In the genomic region with DNA sequence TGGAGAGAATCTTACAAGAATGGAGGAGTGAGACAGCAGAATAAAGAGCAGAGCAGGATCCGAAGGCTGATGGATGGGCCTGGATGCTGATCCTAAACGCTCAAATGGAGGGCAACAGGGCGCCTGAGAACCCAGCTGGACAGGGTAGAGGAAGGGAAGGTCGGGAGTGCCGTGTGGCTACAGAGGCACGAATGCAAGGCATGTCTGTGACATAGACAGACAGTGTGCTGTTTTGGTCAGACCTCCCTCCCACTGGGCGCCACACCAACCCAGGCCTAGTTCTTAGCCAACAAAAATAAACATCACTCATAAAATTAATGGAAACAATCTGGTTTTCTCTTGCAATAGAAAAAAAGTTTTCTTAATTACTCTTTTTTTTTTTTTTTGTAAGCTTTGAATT, we compare ENCODE assay signal across 10 mouse cellular contexts.
DNase-seq lines count a peak whose midpoint lies in the region; ATAC-seq and TF ChIP-seq lines count a peak whose summit lies in the region.
"Had no signal": no experiment of that assay in that cellular context is flagged by ENCODE, and none has a peak within 500 bp of the region (broad histone marks: within the 10 kb centered on the region; RNA-seq: fewer than 3 reads in every experiment).

No protein-coding gene starts in this region.

- H3K4me3 ChIP-seq in midbrain, embryonic 11.5 days (ENCODE audit: low read depth, low read length) = no peak overlapping the region
- H3K4me3 ChIP-seq in midbrain, embryonic 10.5 days = no peak overlapping the region
- no peak overlapping the region for H3K4me3 ChIP-seq in kidney, postnatal 0 days (replicated peaks; ENCODE audit: low read depth, low read length)
- H3K4me3 ChIP-seq: embryonic facial prominence, embryonic 13.5 days; heart, embryonic 13.5 days; stomach, embryonic 15.5 days had no signal

- H3K4me1 ChIP-seq in midbrain, embryonic 11.5 days (ENCODE audit: control insufficient read depth, insufficient read depth, low read length) = peaks cover 10% of the 10 kb centered on the region
- peaks cover 18% of the 10 kb centered on the region for H3K4me1 ChIP-seq in midbrain, embryonic 10.5 days
- H3K4me1 ChIP-seq in kidney, postnatal 0 days (replicated peaks; ENCODE audit: insufficient read depth, low read length) = peaks cover 7% of the 10 kb centered on the region
- H3K4me1 ChIP-seq: stomach, embryonic 15.5 days had no signal

- peak; percentile 82 for DNase-seq in midbrain, embryonic 11.5 days (ENCODE audit: low spot score, missing footprints)
- no peak for DNase-seq in midbrain, embryonic 10.5 days (ENCODE audit: low spot score)
- DNase-seq in fibroblast of lung, adult 2 months (ENCODE audit: low read depth) = peak; percentile 76
- DNase-seq in kidney, postnatal 0 days (ENCODE audit: low spot score) = peak; percentile 76
- peak; percentile 54 to 83 for DNase-seq in lung, postnatal 4 days
- DNase-seq in frontal cortex, postnatal 25 days (ENCODE audit: low spot score in 2 of 2) = no peak
- no peak for DNase-seq in cerebellum, postnatal 4 days (ENCODE audit: low spot score in 2 of 2)

- no peak for ATAC-seq in midbrain, embryonic 11.5 days (ENCODE audit: low FRiP score)
- peak; percentile 77; the same call in 1 of the 2 replicates for ATAC-seq in kidney, postnatal 0 days (replicated peaks; ENCODE audit: low FRiP score, low read depth)

- TF ChIP-seq CTCF in kidney, postnatal 0 days (IDR thresholded peaks at IDR 0.05; ENCODE audit: low read depth) = no peak

- H3K9me3 ChIP-seq in midbrain, embryonic 11.5 days (ENCODE audit: control insufficient read depth, low read length) = no peaks in the 10 kb centered on the region
- no peaks in the 10 kb centered on the region for H3K9me3 ChIP-seq in midbrain, embryonic 10.5 days (replicated peaks)
- H3K9me3 ChIP-seq in kidney, postnatal 0 days (replicated peaks; ENCODE audit: low read length) = no peaks in the 10 kb centered on the region
- H3K9me3 ChIP-seq: embryonic facial prominence, embryonic 13.5 days; heart, embryonic 13.5 days; stomach, embryonic 15.5 days had no signal

- no peaks in the 10 kb centered on the region for H3K27me3 ChIP-seq in midbrain, embryonic 11.5 days (ENCODE audit: control insufficient read depth, insufficient read depth, low read length)
- no peaks in the 10 kb centered on the region for H3K27me3 ChIP-seq in midbrain, embryonic 10.5 days (ENCODE audit: low read depth, poor library complexity, severe bottlenecking)
- H3K27me3 ChIP-seq in kidney, postnatal 0 days (ENCODE audit: insufficient read depth, low read length) = no peaks in the 10 kb centered on the region
- H3K27me3 ChIP-seq: embryonic facial prominence, embryonic 13.5 days; heart, embryonic 13.5 days; stomach, embryonic 15.5 days had no signal

- 69% methylated on average over 7 of the region's 7 CpGs for WGBS in midbrain, embryonic 11.5 days
- whole genome bisulfite sequencing in midbrain, embryonic 10.5 days = 56% methylated on average over 7 of the region's 7 CpGs
- 33% methylated on average over 7 of the region's 7 CpGs for WGBS in kidney, postnatal 0 days

- no peaks in the 10 kb centered on the region for H3K36me3 ChIP-seq in midbrain, embryonic 11.5 days (ENCODE audit: control insufficient read depth, insufficient read depth, low read length)
- no peaks in the 10 kb centered on the region for H3K36me3 ChIP-seq in midbrain, embryonic 10.5 days
- H3K36me3 ChIP-seq in kidney, postnatal 0 days (ENCODE audit: insufficient read depth, low read length) = no peaks in the 10 kb centered on the region
- H3K36me3 ChIP-seq: embryonic facial prominence, embryonic 13.5 days; heart, embryonic 13.5 days; stomach, embryonic 15.5 days had no signal

- H3K27ac ChIP-seq in midbrain, embryonic 11.5 days (ENCODE audit: low read depth, low read length) = no peak overlapping the region
- no peak overlapping the region for H3K27ac ChIP-seq in midbrain, embryonic 10.5 days (replicated peaks)
- no peak overlapping the region for H3K27ac ChIP-seq in kidney, postnatal 0 days
- H3K27ac ChIP-seq: embryonic facial prominence, embryonic 13.5 days; heart, embryonic 13.5 days; stomach, embryonic 15.5 days had no signal

- H3K4me2 ChIP-seq in midbrain, embryonic 11.5 days = no peak overlapping the region
- no peak overlapping the region for H3K4me2 ChIP-seq in kidney, postnatal 0 days (ENCODE audit: low read length)
- H3K4me2 ChIP-seq: embryonic facial prominence, embryonic 13.5 days; heart, embryonic 13.5 days; stomach, embryonic 15.5 days had no signal

- H3K9ac ChIP-seq in midbrain, embryonic 11.5 days (ENCODE audit: low read length) = no peak overlapping the region
- H3K9ac ChIP-seq in kidney, postnatal 0 days (ENCODE audit: low read depth, low read length) = no peak overlapping the region
- H3K9ac ChIP-seq: embryonic facial prominence, embryonic 13.5 days; heart, embryonic 13.5 days; stomach, embryonic 15.5 days had no signal

Comparison
In these comparisons a context has a peak if more than half of its experiments do, and no peak if none do; other contexts are left out.
1. DNase-seq: peak in midbrain, embryonic 11.5 days (single experiment), fibroblast of lung, adult 2 months (single experiment), kidney, postnatal 0 days (single experiment) and lung, postnatal 4 days (2 of 2); none in midbrain, embryonic 10.5 days (single experiment), frontal cortex, postnatal 25 days (0 of 2) and cerebellum, postnatal 4 days (0 of 2).